Mouse (Mus musculus) right cerebral cortex, postnatal 4 days (tissue): Measurements from ENCODE around the gene Ceacam16.
A peak's percentile ranks its signal among the peaks of the same experiment; 100 is the strongest.

Source experiments
- DNase-seq: peaks from one replicate; pipeline ENCODE4 v3.0.0-alpha.2; 2022

The Ceacam16 gene

DNA sequence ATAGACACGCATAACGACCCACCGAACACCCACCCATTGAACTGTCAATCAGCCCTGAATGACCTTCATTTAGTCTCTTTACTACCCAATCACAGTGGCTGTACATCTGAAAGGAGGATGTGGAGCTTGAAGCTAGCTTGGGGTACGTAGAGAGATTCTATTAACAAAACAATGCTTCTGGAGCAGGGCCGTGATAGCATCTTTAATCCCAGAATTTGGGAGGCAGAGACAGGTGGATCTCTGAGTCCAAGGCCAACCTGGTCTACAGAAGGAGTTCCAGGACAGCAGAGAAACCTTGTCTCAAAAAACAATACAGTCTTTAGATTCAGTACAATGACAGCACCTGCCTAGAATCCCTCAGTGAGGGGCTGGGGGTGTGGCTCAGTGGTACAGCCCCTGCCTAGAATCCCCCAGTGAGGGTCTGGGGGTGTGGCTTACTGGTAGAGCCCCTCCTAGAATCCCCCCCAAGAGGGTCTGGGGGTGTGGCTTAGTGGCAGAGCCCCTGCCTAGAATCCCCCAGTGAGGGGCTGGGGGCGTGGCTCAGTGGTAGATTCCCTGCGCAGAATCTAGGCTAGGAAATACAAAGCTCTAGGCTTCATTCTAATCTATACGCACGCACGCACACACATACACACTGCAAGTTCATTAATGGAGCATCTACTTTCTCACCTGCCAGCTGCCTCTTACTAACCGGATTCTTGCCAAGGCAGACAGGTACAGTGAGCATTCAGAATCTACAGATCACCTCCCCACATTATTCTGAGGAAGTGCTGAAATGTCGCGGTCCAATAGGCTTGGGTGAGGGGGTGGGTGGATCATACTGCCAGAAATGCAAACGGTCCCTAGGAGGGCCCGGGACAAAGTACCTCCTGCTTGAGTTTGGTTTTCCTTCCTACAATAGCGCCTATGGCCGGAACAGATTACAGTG, 45.5 kb downstream of the Ceacam16 start:
- DNase-seq, result no peak

DNA sequence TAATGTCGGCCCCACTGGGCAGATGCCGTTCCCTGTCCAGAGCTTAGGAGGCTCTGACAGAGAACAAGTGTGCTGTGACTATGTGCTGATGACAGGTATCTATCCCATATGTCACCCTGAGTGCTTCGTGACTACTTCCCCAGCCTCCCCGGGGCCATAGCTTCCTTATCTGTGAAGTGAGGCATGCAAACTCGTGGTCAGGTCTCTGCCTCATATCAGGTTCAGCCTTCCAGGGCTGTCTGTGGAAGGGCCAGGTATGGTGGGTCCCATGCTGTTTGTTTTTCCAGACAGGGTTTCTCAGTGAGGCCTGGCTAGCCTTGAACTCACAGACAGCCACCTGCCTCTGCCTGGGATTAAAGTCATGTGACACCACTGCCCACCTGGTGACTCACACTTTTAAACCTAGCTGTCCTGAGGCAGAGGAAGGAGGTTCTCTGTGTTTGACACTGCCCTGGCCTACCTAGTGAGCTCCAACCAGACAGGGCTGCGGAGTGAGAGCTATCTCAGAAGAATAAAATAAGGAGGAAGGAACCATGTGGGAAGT, 47.4 kb downstream of the Ceacam16 start:
- no peak for DNase-seq

DNA sequence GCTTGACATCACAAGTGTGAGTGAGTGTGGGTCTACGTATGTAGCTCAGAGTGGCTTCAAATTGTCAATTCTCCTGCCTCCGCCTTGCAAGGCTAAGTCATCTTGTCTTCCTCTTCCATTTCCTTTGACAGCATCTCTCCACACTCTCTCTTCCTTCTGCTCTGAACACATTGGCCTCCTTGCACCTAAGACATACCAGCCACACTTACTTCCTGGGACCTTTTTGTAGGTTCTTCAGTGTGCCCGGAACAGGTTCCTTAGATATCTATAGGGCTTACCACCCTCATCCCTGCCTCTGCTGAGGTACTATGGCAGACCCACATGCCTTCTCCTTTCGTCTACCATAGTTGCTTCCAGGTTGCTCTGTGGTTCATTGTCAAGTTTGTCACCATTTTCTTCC, 47.9 kb downstream of the Ceacam16 start:
- DNase-seq, result no peak

DNA sequence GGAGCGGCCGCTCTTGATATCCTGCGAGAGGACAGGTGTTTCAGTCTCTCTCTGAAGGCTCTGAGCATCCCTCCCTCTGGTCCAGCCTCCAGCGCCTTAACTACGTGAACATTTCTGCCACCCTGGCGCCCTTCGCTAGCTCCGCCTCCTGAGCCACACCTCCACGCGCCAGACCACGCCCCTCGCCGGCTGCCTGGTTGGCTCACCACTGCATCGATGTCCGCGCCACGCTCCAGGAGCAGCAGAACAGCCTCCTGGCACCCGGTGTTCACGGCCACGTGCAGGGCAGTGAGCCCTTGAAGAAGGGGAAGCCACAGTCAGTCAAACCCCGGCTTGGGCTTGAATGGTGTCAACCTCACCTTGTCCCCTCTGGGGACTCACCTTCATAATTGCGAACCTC, 50.0 kb downstream of the Ceacam16 start:
- DNase-seq, result no peak

DNA sequence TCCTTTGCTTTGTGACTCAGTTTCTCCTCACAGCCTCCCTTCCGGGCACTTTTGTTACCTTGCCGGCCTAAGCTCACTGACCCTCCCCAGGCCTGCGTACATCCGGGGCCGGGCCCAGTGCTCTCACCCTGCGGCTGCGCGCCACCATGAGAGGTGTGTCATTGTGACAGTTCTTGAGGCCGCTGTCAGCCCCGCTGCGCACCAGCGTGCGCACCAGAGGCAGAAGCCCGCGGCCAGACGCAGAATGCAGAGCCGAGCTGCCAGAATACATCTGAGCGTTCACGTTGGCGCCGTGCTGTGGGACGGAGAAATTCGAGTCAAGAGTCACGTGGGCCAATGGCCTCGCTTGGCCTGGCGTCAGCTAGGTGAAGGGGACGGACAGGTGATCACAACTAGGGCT, 51.7 kb downstream of the Ceacam16 start:
- no peak for DNase-seq

DNA sequence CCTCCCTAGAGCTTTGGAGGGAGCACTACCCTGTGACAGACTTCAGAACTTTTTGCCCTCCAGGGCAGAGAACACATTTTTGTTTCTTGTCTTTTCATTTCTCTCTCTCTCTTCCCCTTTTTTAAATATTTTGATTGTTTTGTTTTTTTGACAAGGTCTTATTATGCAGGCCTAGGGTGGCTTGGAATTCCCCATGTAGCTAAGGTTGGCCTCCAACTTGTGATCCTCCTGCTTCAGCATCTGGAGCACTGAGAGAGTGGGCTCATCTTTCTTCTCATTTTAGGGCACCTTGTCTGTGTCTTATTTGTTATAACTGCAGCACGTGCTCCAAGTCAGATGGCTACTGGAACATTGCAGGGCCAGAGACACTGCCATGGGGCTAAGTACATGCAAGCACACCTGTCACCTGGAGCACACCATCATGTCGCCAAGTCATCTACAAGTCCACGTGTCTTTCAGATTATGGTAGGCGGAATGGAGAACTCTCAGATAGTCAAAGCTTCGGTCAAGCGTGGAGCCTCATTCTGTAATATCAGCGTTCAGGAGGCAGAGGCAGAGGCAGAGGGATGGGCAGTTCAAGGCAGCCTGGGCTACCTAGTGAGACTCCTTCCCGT, 54.6 kb downstream of the Ceacam16 start:
- DNase-seq, result no peak

DNA sequence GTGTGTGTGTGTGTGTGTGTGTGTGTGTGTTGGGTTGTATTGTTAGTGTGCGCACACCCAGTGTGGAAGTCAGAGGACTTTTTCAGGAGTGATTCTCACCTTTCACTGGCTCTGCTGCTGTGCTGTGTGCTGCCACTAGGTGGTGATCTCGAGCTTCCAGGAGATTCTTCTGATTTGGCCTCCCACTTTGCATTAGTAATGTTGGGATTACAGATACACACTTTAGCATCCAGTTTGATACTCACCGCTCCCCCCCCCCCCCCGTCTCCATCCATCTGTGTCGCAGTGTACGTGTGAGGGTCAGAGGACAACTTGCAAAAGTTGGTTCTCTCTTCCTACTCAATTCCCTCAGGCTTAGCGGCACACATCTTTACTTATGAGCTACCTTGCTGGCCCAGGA, 58.1 kb downstream of the Ceacam16 start:
- peak; percentile 80 for DNase-seq
